Mouse (Mus musculus) embryo, embryonic 11.5 days (tissue): Measurements from ENCODE around the gene Tead4.
"Not testable (repeated sequence)": the region's sequence is repeated elsewhere in the genome, so short reads cannot be mapped to it uniquely, and the experiment has no call there.

ENCODE experiments used
- DNase-seq: peaks from one replicate; pipeline ENCODE4 v3.0.0-alpha.2; 2012; ENCODE audit warnings: low read depth, low spot score

Tead4 gene

DNA sequence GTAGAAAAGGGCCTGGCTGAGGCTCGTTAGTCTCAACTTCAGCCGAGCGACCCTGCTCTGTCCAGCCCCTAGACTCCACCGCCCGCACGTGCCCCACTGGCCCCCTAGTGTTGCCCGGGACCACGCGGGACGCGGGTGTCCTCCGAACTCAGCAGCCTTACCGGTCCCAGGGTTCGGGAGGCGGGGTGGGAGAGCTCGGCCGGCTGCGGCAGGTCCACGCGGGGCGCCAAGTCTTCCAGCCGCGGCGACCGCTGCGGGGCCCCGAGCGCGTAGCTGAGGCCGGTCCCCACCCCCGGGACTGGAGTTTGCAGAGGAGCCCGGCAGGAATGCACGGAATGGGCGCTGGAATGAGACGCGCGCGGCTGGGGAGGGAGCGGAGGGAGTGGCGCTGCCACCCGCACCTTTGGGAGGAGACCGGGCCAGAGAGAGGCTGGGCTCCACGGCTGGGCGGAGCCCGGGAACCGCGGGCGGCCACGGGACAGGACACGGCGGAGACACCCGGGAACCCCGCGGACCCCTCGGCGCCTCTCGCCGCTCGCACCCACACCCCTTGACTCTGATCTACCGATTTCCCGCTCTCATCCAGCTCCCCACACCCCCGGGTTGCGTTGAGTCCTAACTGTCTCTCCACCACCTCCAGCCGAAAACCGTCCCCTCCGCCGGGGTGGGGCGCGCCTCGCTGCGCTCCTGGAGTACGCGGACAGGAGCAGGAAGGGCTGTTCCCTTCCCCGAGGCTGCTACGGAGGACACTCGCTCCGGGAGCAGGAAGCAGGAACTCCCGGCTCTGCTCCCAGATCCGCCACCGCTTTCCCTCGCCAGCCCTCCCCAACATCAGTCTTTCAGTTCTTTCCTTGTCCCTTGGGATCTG is at the start of gene Tead4:
Tead4 (minus strand) TSS at position 690 of the 868 bp plus-strand sequence.
- DNase-seq = peak; percentile 27

DNA sequence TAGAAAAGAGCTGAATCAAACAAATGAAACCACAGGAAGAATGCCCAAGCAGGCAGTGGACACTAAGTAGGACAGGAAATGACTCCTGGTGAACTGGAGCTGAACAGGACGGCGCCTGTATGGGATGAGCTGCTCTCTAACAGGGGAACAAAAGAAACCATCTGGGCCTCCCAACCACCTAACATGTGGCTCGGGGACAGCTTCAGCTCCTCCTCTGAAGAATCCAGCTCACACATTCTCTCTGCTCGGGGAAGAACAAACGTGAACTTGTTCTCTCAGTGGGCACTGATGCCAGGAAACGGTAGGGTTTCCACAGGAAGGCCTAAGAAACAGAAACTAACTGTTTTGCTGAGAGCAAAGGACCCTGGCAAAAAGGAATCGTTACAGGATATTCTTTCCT is 49.1 kb upstream of the Tead4 start:
- DNase-seq = no peak

DNA sequence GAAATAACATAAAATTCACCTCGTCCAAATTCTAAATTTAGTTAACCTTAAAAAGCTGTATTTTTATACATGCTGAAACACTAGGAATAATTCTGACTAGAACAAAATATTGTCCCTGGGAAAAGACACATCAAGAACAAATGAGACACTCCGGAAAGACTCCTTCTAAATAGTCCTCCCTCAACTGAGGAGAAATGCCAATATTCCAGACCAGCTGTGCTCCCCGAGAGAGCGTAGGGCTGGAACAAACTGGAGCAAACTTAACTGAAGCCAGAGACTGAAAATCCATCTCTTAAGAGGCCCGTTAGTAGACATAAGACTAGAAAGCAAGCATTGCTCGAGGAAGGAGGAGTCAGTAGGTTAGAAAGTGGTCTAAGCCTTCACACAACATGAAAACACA is 46.2 kb upstream of the Tead4 start:
- DNase-seq = no peak

DNA sequence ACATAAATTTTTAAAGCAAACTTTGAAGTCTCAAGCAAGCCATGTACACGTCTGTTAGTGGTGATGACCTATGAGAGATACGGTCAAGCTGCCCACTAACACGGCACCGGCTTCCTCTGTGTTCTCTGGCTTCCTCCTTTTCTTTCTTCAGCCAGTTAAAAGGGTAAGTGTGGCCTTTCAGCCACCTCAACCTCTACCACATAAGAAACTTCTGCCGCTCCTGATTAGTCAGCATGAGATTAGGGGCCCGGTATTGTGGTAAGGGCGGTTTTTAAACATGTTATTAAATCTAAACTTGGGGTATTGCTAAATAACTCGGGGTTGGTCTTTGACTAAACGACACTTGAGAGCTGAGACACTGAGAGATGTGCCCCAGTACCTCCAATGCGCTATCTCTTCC is 45.0 kb upstream of the Tead4 start:
- no peak for DNase-seq

DNA sequence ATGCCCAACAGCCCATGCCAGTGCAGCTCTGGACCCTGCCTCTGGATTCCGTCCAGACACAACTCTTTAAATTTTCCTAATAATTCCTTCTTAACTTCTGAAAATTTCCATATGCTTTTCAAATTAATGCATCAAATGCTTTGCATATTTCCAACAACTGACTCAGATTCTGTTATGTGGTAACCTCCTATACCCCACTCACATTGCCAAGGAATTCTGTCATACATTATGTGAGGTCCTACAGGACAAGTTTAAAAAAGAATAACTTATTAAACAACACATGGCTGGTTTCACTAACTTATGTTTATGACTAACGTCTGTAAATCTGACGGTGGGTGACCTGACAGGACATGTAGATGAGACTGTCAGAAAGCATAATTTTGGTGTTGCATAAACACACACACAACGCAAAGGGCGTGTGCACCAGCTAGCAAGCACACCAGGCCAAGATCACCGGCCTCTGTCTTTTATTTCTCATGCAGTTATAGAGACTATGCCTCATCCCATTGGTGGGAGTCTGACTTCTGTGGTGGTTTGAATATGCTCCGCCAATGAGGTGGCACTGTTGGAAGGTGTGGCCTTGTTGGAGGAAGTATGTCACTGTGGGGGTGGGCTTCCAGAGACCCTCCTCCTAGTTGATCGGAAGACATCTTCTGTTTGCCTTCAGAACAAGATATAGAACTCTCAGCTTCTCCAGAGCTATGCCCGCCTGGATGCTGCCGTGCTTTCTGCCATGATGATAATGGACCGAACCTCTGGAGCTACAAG is 41.5 kb upstream of the Tead4 start:
- no peak for DNase-seq

DNA sequence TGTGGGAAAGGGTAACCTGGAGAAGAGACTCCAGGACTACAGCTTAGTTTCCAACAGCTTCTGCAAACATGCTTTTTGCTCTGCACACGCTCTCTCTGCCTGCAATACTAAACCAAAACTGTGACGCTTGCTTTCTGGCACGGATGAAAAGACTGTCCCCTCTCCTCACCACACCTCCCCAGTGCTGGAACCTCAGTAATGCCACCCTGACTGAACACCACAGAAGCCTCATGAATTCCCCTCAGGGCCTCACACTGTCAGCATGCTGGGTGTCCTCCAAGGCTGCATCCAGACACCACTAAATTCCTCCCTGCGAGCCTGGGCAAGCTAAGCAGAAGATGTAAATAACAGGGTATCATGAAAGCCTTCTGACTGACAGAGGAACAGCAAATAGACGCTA is 38.3 kb upstream of the Tead4 start:
- DNase-seq = no peak

DNA sequence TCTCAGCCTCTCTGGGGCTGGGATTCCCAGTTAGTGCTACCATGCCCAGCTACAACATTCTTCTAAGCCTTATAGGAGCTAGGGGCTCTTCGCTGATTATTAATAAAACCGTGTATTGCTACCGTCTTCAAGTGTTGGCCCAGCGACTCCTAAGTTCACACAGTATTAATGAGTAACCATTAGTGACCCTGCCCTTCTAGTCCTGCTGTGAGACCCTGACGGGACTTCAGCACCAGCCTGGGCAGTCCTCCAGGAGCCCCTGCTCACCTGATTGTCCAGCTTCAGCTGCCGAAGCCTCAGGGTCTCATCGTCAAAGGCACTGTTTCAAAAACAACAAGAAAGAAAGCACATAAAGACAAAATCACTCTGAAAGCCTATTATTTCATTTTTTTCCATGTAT is 36.8 kb upstream of the Tead4 start:
- no peak for DNase-seq

DNA sequence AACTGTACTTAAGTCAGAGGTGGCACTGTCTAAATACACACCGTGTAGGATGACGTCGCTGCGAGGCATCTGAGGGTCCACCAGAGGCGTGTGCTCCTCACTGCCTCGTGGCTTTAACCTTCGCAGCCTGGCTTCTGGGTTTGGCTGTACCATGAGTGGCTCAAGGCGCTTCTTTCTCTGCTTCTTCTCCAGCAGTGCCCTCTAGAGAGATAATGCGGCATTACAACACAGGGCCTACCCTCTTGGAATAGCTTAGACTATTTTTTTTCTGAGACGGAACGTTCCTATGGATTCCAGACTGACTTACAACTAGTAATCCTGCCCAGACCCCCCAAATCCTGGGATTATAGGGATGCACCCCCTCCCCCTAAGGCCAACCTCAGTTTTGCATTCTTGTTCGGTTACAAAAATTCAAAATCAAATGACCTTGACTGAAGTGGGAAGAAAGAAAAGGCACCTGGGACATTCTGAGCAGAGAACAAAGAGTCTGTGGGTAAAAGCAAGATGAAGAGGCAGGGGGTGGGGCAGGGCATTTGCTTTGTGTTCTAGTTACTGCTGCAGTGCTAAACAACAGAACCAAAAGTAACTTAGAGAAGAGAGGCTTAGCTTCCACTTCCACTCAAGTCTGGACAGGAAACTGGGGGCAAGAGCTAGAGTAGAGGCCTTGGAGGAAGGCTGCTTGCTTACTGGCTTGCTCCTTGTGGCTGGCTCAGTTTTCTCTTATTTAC is 33.9 kb upstream of the Tead4 start:
- DNase-seq = peak; percentile 71

DNA sequence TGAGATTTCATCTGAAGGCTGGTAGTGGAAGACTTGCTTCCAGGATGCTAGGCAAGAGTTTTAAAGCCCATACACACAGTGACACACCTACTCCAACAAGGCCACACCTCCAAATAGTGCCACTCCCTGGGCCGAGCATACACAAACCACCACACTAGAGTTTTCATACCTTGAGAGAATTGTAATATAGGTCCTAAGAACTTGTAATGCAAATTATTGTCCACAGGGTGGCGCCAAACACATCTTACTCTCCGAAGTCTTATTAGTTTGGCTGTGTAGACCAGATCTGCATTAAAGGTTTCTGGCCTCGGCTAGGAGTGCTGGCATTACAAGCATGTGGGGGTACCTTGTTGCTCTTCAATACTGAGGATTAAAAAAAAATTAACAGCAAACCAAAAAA is 17.7 kb upstream of the Tead4 start:
- peak; percentile 61 for DNase-seq

DNA sequence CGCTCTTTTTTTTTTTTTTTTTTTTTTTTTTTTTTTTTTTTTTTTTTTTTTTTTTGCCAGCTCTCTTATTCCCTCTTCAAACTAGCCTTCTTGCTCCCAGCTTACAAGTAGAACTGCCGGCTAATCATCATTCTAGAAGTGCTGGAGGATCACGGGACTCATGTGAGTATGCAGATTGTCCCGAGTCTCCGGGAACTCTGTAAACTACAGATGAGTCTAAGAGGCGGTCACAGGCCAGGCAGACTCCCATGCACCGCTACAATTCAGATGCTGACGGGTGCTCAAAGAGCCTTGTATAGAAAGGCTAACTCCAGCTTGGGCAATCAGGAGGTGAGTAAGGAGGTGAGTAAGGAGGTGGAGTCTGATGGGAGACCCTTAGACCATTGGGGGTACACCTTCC is 15.0 kb upstream of the Tead4 start:
- DNase-seq = no peak

DNA sequence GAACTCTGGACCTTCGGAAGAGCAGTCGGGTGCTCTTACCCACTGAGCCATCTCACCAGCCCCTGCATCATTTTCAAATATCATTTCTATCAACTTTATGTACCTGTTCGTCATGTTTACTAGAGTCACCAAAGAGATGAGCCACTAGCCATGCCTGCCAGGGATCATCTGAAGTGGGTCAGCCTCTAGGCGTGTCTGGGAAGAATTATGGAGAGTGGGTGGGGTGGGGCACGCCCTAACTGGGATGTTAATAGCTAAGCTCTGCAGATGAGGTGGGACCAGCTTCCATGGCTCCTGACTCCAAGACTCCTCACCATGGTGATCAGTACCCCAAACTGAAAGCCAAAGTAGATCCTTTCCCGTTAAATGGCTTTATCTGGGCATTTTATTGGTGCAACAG is 14.2 kb upstream of the Tead4 start:
- DNase-seq = no peak

DNA sequence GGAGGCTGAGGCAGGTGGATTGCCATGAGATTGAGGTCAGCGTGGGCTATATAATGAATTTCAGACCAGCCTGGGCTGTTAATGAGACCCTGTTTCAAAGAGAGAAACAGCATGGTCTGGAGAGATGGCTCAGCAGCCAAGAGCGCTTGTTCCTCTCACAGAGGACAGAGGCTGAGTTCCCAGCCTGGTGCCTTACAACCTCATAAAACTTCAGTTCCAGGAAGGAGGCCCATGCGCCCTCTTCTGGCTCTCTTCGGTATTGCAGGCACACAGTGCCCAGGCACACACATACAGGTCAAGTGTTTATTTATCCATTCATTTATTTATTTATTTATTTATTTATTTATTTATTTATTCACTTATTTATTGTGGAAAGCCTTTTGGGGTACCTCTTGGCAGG is 7.7 kb upstream of the Tead4 start:
- DNase-seq = peak; percentile 78

DNA sequence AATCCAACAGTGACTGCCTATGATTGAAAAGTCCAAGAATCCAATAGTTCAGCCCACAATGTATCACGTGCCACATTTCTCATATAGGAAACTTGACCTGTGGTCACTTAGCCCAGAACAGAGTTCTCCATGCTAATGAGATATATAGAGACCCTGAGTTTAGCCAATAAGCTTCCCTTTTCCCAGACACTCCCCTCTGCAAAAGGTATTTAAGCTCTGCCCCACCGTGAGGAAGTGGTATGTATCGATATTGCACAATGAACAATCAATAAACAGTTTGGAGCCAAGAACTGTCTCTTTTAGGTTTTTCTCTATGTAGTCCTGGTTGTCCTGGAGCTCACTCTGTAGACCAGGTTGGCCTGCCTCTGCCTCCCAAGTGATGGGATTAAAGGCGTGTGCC is 4.2 kb upstream of the Tead4 start:
- DNase-seq = no peak

DNA sequence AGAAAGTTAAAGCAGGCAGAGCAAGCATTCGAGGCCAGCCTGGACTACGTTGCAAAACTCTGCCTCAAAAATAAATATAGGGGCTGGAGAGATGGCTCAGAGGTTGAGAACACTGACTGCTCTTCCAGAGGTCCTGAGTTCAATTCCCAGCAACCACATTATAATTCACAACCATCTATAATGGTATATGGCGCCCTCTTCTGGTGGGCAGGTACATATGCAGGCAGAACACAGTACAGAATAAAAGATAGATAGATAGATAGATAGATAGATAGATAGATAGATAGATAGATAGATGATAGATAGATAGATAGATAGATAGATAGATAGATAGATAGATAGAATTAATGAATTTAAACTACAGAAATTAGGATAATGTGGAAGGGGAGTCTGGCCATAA is 2.0 kb upstream of the Tead4 start:
- not testable (repeated sequence) for DNase-seq

DNA sequence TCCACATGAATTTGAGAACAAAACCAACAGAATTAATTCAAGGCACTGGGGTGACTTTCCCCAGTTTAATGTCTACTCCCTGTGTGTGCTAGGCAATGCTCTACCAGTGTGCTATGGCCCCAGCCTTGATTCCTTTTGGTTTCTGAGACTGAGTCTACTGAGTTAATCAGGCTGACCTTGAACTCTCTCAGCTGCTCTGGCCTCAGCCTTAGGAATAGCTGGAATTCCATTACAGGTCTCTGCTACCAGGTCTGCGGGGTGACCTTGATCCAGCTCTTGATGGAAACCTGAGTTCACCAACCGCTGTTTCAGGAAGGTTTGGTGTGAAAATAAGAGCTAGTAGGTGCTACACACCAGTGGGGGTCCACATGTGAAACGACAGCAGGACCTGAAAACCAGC is 1.3 kb upstream of the Tead4 start:
- no peak for DNase-seq

DNA sequence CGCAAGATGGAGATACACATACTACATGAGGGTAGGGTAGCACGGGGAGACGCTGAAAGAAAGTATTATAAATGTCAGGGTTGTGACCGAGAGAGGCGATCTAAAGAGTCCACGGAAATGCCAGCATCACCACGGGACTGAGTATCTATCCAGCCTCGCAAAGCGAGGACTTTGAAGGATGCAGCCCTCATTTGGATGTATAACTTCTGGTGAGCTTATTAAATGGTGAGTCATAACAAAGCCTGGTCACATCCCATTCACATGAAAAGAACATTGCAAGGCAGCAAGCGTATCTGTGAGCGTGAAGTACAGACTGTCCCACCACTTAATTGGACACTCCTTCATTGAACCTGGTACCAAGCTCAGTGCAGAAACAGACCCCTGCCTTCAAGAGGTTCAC is 835 bp upstream of the Tead4 start:
- DNase-seq = no peak

DNA sequence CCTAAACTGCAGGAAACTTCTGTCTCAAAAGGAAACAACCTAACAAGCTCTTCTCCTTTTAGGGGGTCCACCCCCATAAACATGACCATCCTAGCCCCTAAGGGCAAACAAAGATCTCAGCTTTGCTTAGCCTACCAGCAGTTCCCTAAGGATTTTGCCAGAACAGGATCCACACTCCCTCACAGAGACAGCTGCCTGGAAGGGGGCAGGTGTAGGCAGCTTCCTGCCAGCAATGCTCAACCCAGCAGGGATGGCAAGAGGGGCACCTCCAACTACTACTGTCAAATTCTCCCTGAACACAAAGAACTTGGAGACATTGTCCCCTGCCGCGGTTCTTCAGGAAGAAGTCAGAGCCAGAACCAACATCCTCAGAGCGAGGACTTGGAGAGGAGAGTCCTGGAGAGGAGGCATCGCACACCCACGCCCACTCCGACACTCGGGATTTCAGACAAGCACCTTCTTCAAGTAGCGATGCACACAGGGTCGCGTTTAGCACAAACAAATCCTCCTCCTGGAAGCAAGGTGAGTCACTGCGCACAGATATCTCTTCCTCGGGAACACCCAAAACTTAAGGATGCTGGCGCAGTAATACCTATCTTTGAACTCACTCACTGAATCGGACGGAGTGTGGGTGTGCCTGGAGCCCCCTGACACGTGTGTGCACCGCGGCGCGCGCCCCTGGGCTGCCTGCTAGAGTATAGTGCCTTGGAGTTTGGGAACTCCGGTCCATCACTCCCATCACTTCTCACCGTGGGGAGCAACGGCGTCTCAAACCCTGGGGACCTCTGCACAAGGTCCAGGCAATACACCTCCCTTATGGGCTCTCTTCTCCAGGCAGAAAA is 1.1 kb downstream of the Tead4 start:
- DNase-seq = no peak

DNA sequence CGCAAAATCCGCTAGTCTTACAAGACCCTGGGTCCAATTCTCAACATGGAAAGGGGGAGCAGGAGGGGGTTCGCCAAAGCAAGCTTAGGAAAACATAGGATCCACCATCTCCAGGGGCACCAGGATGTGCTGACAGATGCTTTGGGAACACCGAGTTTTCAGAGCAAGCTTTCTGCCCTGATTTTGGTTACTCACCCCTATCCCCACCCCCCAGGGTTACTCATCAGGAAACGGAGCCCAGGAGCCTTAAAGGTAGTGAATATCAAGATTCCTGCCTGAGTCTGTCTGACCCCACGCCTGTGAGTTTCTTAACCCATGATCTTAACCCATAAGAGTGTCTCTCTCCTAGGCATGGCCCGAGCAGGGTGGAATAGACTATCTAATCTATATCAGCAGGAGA is 2.4 kb downstream of the Tead4 start:
- DNase-seq = no peak

DNA sequence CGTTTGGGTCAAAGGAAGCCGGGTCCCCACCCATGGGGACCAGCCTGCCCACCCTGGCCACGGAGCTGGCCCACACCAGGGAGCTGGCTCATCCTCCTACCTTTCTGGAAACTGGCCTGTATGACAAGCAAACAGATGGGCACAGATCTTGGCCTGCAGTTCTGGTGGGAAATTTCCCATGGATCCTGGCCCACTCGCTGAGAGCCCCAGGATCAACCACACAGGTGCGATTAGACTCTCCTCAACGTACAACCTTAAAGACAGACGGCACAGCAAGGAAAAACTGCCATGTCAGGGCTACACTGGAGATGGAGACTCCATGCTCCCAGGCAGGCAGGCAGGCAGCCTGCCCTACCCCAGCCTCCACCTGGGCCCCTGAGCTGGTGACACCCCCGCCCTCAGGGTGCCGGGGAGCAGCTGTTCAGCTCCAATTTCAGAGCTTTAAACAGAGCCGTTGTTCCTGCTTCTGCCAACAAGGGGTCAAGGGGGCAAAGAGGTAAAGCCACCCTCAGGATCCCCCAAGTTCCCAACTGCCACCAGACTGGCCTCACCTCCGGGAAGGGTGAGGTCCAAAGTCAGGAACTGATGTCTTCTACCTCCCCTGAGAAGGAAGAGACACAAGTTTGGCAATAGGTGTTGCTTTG is 3.8 kb downstream of the Tead4 start:
- no peak for DNase-seq

DNA sequence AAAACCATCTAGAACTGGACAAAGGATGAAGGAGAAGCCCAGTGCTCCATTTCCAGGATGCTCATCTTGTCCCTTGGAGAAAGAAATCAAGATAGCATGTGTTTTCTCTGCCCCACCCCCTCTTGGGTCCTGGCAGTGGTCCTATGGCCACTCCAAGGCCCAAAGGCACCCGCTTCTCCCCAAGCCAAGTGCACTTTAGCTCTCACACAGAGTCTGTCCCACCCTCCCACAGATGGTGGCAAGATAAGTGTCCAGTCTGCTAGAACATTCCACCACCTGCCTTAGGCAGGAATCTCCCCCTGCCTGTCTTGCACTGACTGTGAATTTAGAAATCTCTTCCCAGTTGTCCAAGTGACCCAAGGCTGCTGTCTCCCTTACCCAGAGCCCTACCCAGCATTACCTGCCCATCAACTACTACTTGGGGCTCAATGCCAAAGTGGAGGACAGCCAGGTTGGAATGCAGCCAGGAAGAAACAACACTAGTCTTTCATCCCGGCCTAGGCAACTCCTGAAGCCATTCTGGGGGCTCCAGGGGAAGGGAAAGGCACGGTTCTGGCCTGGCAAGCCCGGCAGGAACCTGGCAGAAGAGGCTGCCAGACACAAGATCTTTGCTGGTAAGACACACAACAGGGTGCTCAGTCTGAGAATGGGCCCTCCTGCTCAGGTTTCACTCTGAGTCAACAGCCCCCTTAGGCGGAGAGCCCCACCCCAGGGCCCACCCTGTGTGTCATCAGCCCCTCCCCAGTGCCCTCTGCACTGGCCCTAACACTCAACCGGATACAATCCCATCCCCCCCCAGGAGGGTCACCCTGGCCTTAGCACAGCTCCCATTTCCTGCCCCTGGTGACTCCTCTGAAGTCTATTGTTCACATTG is 4.5 kb downstream of the Tead4 start:
- DNase-seq = no peak
